Mouse (Mus musculus) embryonic facial prominence, embryonic 11.5 days (tissue): ENCODE results near the gene Lrrc59. TPM values are rescaled to one million over a fixed set of nuclear protein-coding genes. Genes with fewer than 3 reads are reported as not detected.

Source experiments
- ATAC-seq: fragments of 200-750 bp; cut with Nextera tagmentation; replicated peaks from 2 replicates; pipeline ENCODE4 v1.8.0; 2017; ENCODE audit warnings: low read depth; ENCODE audit not compliant: insufficient number of reproducible peaks, low FRiP score, low TSS enrichment
- DNase-seq: peaks from one replicate; pipeline ENCODE4 v3.0.0-alpha.2; 2015; ENCODE audit warnings: low spot score
- H3K27ac ChIP-seq: fragments of 300-500 bp; sonication (generic); replicated peaks from 2 replicates; pipeline ENCODE4 v1.5.1; 2014; ENCODE audit warnings: mild to moderate bottlenecking, low read depth, low read length, control low read depth
- H3K27me3 ChIP-seq: fragments of 300-500 bp; sonication (generic); 2 replicates; pipeline ENCODE4 v1.6.1; 2014; ENCODE audit warnings: mild to moderate bottlenecking, low read length, moderate library complexity, mixed read lengths; ENCODE audit not compliant: control insufficient read depth, insufficient read depth
- H3K36me3 ChIP-seq: fragments of 300-500 bp; sonication (generic); replicated peaks from 2 replicates; pipeline ENCODE4 v1.6.1; 2014; ENCODE audit warnings: low read depth, mild to moderate bottlenecking, low read length, moderate library complexity, mixed read lengths; ENCODE audit not compliant: control insufficient read depth, insufficient read depth
- H3K4me1 ChIP-seq: fragments of 300-500 bp; sonication (generic); 2 replicates; pipeline ENCODE4 v1.6.1; 2014; ENCODE audit warnings: low read length, mixed read lengths; ENCODE audit not compliant: control insufficient read depth, insufficient read depth
- H3K4me2 ChIP-seq: fragments of 300-500 bp; sonication (generic); 2 replicates; pipeline ENCODE4 v1.6.1; 2014; ENCODE audit warnings: low read depth, mild to moderate bottlenecking, control low read depth, low read length, moderate library complexity
- H3K4me3 ChIP-seq: fragments of 300-500 bp; sonication (generic); 2 replicates; pipeline ENCODE4 v1.5.1; 2014; ENCODE audit warnings: low read depth, low read length, control low read depth
- H3K9ac ChIP-seq: fragments of 300-500 bp; sonication (generic); replicated peaks from 2 replicates; pipeline ENCODE4 v1.6.1; 2014; ENCODE audit warnings: mild to moderate bottlenecking, control low read depth, low read length
- H3K9me3 ChIP-seq: fragments of 300-500 bp; sonication (generic); replicated peaks from 2 replicates; pipeline ENCODE4 v1.6.1; 2016; ENCODE audit warnings: mild to moderate bottlenecking, low read length, inconsistent platforms, mixed read lengths; ENCODE audit not compliant: control insufficient read depth
- WGBS: fragments of 180-500 bp; shearing (Covaris S2); extraction: QIAGEN DNeasy Blood & Tissue Kit; methylation state at CpG from one replicate; pipeline ENCODE4 v1.1.7; 2014; 5-methylcytosine and 5-hydroxymethylcytosine counted together
- polyA plus RNA-seq: library from polyadenylated mRNA; unstranded; fragments of >200 nt; fragmentation: Nextera tagmentation; extraction: Ambion mirVana; gene quantifications from 2 replicates; pipeline ENCODE4 v1.2.1, GENCODE M21; 2014

Lrrc59 gene
- polyA plus RNA-seq, 1 experiment from 2014 or later, result 171 TPM

GRCm38 (mm10) chr11:94620766-94621457 lies 8.7 kb upstream of the Lrrc59 start:
- H3K4me1 ChIP-seq, result no peaks in the 10 kb centered on the region
- no peak overlapping the region for H3K9ac ChIP-seq

GRCm38 (mm10) chr11:94621458-94621852 lies 8.1 kb upstream of the Lrrc59 start:
- Histone ChIP-seq H3K4me1 (no peaks in the 10 kb centered on the region), H3K9me3 (no peaks in the 10 kb centered on the region), H3K4me3 (no peak overlapping the region), H3K36me3 (no peaks in the 10 kb centered on the region), H3K27me3 (no peaks in the 10 kb centered on the region), H3K4me2 (no peak overlapping the region), H3K27ac (no peak overlapping the region), H3K9ac (no peak overlapping the region)
- DNase-seq, result no peak
- ATAC-seq, result no peak

More at GRCm38 (mm10) chr11:94620766-94621457, 8.7 kb upstream of the Lrrc59 start:
- H3K4me3 ChIP-seq, result no peak overlapping the region
- no peak overlapping the region for H3K4me2 ChIP-seq
- WGBS, result 61% methylated on average over 6 of the region's 6 CpGs
- H3K27ac ChIP-seq, result no peak overlapping the region
- ATAC-seq, result no peak
- no peaks in the 10 kb centered on the region for H3K27me3 ChIP-seq
- DNase-seq, result no peak
- no peaks in the 10 kb centered on the region for H3K9me3 ChIP-seq
- H3K36me3 ChIP-seq, result no peaks in the 10 kb centered on the region

GRCm38 (mm10) chr11:94622162-94622561 lies 7.4 kb upstream of the Lrrc59 start:
- Histone ChIP-seq H3K27ac (no peak overlapping the region), H3K36me3 (no peaks in the 10 kb centered on the region), H3K4me2 (no peak overlapping the region), H3K4me3 (no peak overlapping the region), H3K4me1 (no peaks in the 10 kb centered on the region), H3K9me3 (no peaks in the 10 kb centered on the region), H3K27me3 (no peaks in the 10 kb centered on the region), H3K9ac (no peak overlapping the region)
- WGBS, result 84% methylated on average over 2 of the region's 2 CpGs
- ATAC-seq (no peak), DNase-seq (no peak)

- Histone ChIP-seq H3K9me3 (no peaks in the 10 kb centered on the region), H3K9ac (peak overlapping the region; percentile 89), H3K4me2 (peak overlapping the region; percentile 81), H3K27ac (no peak overlapping the region; the same call in 1 of the 2 replicates), H3K27me3 (no peaks in the 10 kb centered on the region), H3K4me1 (no peaks in the 10 kb centered on the region), H3K4me3 (peak overlapping the region; percentile 94), H3K36me3 (peaks cover 11% of the 10 kb centered on the region)
- ATAC-seq, result peak; percentile 48; the same call in 1 of the 2 replicates
- WGBS, result 1% methylated on average over 25 of the region's 28 CpGs
- no peak for DNase-seq
Observed at GRCm38 (mm10) chr11:94629884-94630198, 274 bp downstream of the Lrrc59 start.

- H3K9me3 ChIP-seq, result no peaks in the 10 kb centered on the region
- no peaks in the 10 kb centered on the region for H3K4me1 ChIP-seq
- 0 out of 2 replicates have a peak, but pooled peaks have one; percentile 13 for ATAC-seq
- H3K36me3 ChIP-seq, result peaks cover 12% of the 10 kb centered on the region
- peak overlapping the region; percentile 94 for H3K4me3 ChIP-seq
- DNase-seq, result peak; percentile 15
- WGBS, result 12% methylated on average over 26 of the region's 26 CpGs
- H3K4me2 ChIP-seq, result peak overlapping the region; percentile 81
- H3K9ac ChIP-seq, result peak overlapping the region; percentile 89
- H3K27me3 ChIP-seq, result no peaks in the 10 kb centered on the region
- H3K27ac ChIP-seq, result no peak overlapping the region; the same call in 1 of the 2 replicates
Observed at GRCm38 (mm10) chr11:94630199-94631011, 838 bp downstream of the Lrrc59 start.

- Histone ChIP-seq H3K36me3 (peaks cover 20% of the 10 kb centered on the region), H3K9me3 (no peaks in the 10 kb centered on the region), H3K9ac (no peak overlapping the region), H3K4me3 (no peak overlapping the region), H3K4me1 (no peaks in the 10 kb centered on the region), H3K27me3 (no peaks in the 10 kb centered on the region), H3K27ac (no peak overlapping the region), H3K4me2 (no peak overlapping the region)
- DNase-seq (no peak), ATAC-seq (no peak)
- 89% methylated on average over 5 of the region's 5 CpGs for WGBS
Observed at GRCm38 (mm10) chr11:94631969-94632368, 2.4 kb downstream of the Lrrc59 start.

- Histone ChIP-seq H3K27me3 (no peaks in the 10 kb centered on the region), H3K36me3 (peaks cover 22% of the 10 kb centered on the region), H3K4me2 (no peak overlapping the region), H3K27ac (no peak overlapping the region), H3K4me1 (no peaks in the 10 kb centered on the region), H3K9ac (no peak overlapping the region), H3K4me3 (no peak overlapping the region), H3K9me3 (no peaks in the 10 kb centered on the region)
- DNase-seq (no peak), ATAC-seq (no peak)
- WGBS, result 85% methylated on average over 8 of the region's 8 CpGs
Observed at GRCm38 (mm10) chr11:94632988-94633387, 3.4 kb downstream of the Lrrc59 start.

- H3K27me3 ChIP-seq, result no peaks in the 10 kb centered on the region
- no peaks in the 10 kb centered on the region for H3K4me1 ChIP-seq
- WGBS, result 88% methylated on average over 5 of the region's 5 CpGs
- no peak overlapping the region for H3K4me3 ChIP-seq
- H3K36me3 ChIP-seq, result peaks cover 27% of the 10 kb centered on the region
- no peak for ATAC-seq
- no peak overlapping the region for H3K27ac ChIP-seq
- DNase-seq, result no peak
- H3K9ac ChIP-seq, result no peak overlapping the region
- H3K9me3 ChIP-seq, result no peaks in the 10 kb centered on the region
- no peak overlapping the region for H3K4me2 ChIP-seq
Observed at GRCm38 (mm10) chr11:94634431-94634830, 4.9 kb downstream of the Lrrc59 start.
